Mouse (Mus musculus) myocyte (in vitro differentiated cells): ENCODE measurements around the gene Bmp2k. TPM values are rescaled to one million over a fixed set of nuclear protein-coding genes. Genes with fewer than 3 reads are reported as not detected.
"Not testable (repeated sequence)": the region's sequence is repeated elsewhere in the genome, so short reads cannot be mapped to it uniquely, and the experiment has no call there.

Experiments used
- H3K27me3 ChIP-seq: one replicate; pipeline ENCODE4 v1.6.1; 2011; ENCODE audit not compliant: control insufficient read depth, insufficient read depth, insufficient read length
- H3K36me3 ChIP-seq: one replicate; pipeline ENCODE4 v1.6.1; 2011; ENCODE audit not compliant: control insufficient read depth, insufficient read depth
- H3K4me2 ChIP-seq: one replicate; pipeline ENCODE4 v1.6.1; 2011; ENCODE audit warnings: low read depth, control low read depth
- H3K4me3 ChIP-seq: one replicate; pipeline ENCODE4 v1.5.1; 2011; ENCODE audit warnings: mild to moderate bottlenecking, control low read depth, moderate library complexity
- H3K79me2 ChIP-seq: one replicate; pipeline ENCODE4 v1.6.1; 2011; ENCODE audit not compliant: control insufficient read depth, insufficient read depth
- H3ac ChIP-seq: one replicate; pipeline ENCODE4 v1.6.1; 2011; ENCODE audit not compliant: control insufficient read depth, insufficient read length
- CEBPB ChIP-seq: IDR thresholded peaks from 2 replicates; pipeline ENCODE4 v1.6.1; 2011; ENCODE audit warnings: mild to moderate bottlenecking, moderate library complexity; ENCODE audit not compliant: poor library complexity, insufficient read depth, severe bottlenecking
- E2F4 ChIP-seq: IDR thresholded peaks from one replicate; pipeline ENCODE4 v1.6.1; 2011; ENCODE audit warnings: mild to moderate bottlenecking, control low read depth, moderate library complexity; ENCODE audit not compliant: insufficient read depth
- MAX ChIP-seq: IDR thresholded peaks from one replicate; pipeline ENCODE4 v1.6.1; 2011; ENCODE audit warnings: low read depth, mild to moderate bottlenecking, control low read depth
- MYOD1 ChIP-seq, 3 experiments: IDR thresholded peaks; one replicate each; pipeline ENCODE4 v1.6.1; 2011; ENCODE audit warnings: control low read depth in 2 of 3, low read depth in 2 of 3, mild to moderate bottlenecking in 2 of 3, moderate library complexity in 1 of 3; ENCODE audit not compliant: insufficient read length in 2 of 3, control insufficient read depth in 1 of 3
- MYOG ChIP-seq, 3 experiments: IDR thresholded peaks; one replicate each; pipeline ENCODE4 v1.6.1; 2011; ENCODE audit warnings: control low read depth in 2 of 3, low read depth in 2 of 3, mild to moderate bottlenecking in 2 of 3; ENCODE audit not compliant: insufficient read length in 2 of 3, control insufficient read depth in 1 of 3, insufficient read depth in 1 of 3
- POLR2A ChIP-seq: IDR thresholded peaks from one replicate; pipeline ENCODE4 v1.6.1; 2011; ENCODE audit warnings: low read depth, mild to moderate bottlenecking, control low read depth, moderate library complexity; ENCODE audit not compliant: insufficient read length
- POLR2AphosphoS2 ChIP-seq: IDR thresholded peaks from one replicate; pipeline ENCODE4 v1.6.1; 2011; ENCODE audit warnings: low read depth, control low read depth; ENCODE audit not compliant: insufficient read length
- REST ChIP-seq: IDR thresholded peaks from one replicate; pipeline ENCODE4 v1.6.1; 2011; ENCODE audit warnings: mild to moderate bottlenecking, control low read depth, moderate library complexity; ENCODE audit not compliant: insufficient read depth, insufficient read length
- SRF ChIP-seq: IDR thresholded peaks from one replicate; pipeline ENCODE4 v1.6.1; 2011; ENCODE audit warnings: low read depth; ENCODE audit not compliant: control insufficient read depth, insufficient read length
- TCF12 ChIP-seq: IDR thresholded peaks from one replicate; pipeline ENCODE4 v1.6.1; 2011; ENCODE audit warnings: mild to moderate bottlenecking, control low read depth; ENCODE audit not compliant: poor library complexity, insufficient read depth, severe bottlenecking
- TCF3 ChIP-seq: IDR thresholded peaks from one replicate; pipeline ENCODE4 v1.6.1; 2011; ENCODE audit warnings: low read depth, control low read depth; ENCODE audit not compliant: insufficient read length
- USF1 ChIP-seq: IDR thresholded peaks from one replicate; pipeline ENCODE4 v1.6.1; 2011; ENCODE audit warnings: low read depth, mild to moderate bottlenecking, control low read depth, moderate library complexity
- polyA plus RNA-seq: library from polyadenylated mRNA; unstranded; fragments of >200 nt; fragmentation: generic; extraction: Trizol; gene quantifications from one replicate; pipeline ENCODE4 v1.2.1, GENCODE M21; 2012; ENCODE audit warnings: missing spikeins

Bmp2k gene
- polyA plus RNA-seq, 1 experiment: 5.2 TPM

GRCm38 (mm10) chr5:97024834-97025233, 27.3 kb downstream of the Bmp2k start:
- H3K79me2 ChIP-seq: peaks cover 18% of the 10 kb centered on the region
- no peak overlapping the region for H3ac ChIP-seq
- no peak overlapping the region for H3K4me3 ChIP-seq
- H3K36me3 ChIP-seq: no peaks in the 10 kb centered on the region
- peak overlapping the region; percentile 13 for H3K4me2 ChIP-seq
- no peak for TF ChIP-seq POLR2A
- no peak for TF ChIP-seq CEBPB
- TF ChIP-seq MAX: no peak
- no peak for TF ChIP-seq USF1
- TF ChIP-seq E2F4: no peak
- no peak for TF ChIP-seq MYOD1 (IDR thresholded peaks at IDR 0.05; ENCODE audit: control insufficient read depth in 1 of 3, insufficient read length in 2 of 3, low read depth in 2 of 3)
- no peak for TF ChIP-seq POLR2AphosphoS2
- TF ChIP-seq MYOG (IDR thresholded peaks at IDR 0.05; ENCODE audit: control insufficient read depth in 1 of 3, insufficient read depth in 1 of 3, insufficient read length in 2 of 3, low read depth in 2 of 3): no peak
- TF ChIP-seq SRF: no peak
- no peak for TF ChIP-seq TCF3
- no peak for TF ChIP-seq TCF12
- TF ChIP-seq REST: no peak
- no peaks in the 10 kb centered on the region for H3K27me3 ChIP-seq

- Histone ChIP-seq H3K27me3 (no peaks in the 10 kb centered on the region), H3K36me3 (peaks cover 3% of the 10 kb centered on the region), H3K4me2 (no peak overlapping the region), H3K79me2 (peaks cover 15% of the 10 kb centered on the region), H3K4me3 (no peak overlapping the region), H3ac (no peak overlapping the region)
- TF ChIP-seq MYOG (IDR thresholded peaks at IDR 0.05; ENCODE audit: control insufficient read depth in 1 of 3, insufficient read depth in 1 of 3, insufficient read length in 2 of 3, low read depth in 2 of 3): peak; percentile 19 to 74 (median 24)
- TF ChIP-seq TCF3: no peak
- TF ChIP-seq E2F4: no peak
- no peak for TF ChIP-seq POLR2AphosphoS2
- TF ChIP-seq SRF: no peak
- no peak for TF ChIP-seq USF1
- peak in 1 of 3 experiments; percentile 64 for TF ChIP-seq MYOD1 (IDR thresholded peaks at IDR 0.05; ENCODE audit: control insufficient read depth in 1 of 3, insufficient read length in 2 of 3, low read depth in 2 of 3)
- 0 out of 2 replicates have a peak, but pooled peaks have one; percentile 38 for TF ChIP-seq CEBPB
- no peak for TF ChIP-seq TCF12
- no peak for TF ChIP-seq POLR2A
- no peak for TF ChIP-seq REST
- TF ChIP-seq MAX: no peak
These were observed 28.2 kb downstream of the Bmp2k start for GRCm38 (mm10) chr5:97025650-97026049.

- no peaks in the 10 kb centered on the region for H3K27me3 ChIP-seq
- H3K79me2 ChIP-seq: peaks cover 5% of the 10 kb centered on the region
- peaks cover 3% of the 10 kb centered on the region for H3K36me3 ChIP-seq
- H3K4me3 ChIP-seq: no peak overlapping the region
- no peak overlapping the region for H3K4me2 ChIP-seq
- H3ac ChIP-seq: no peak overlapping the region
- TF ChIP-seq E2F4: no peak
- TF ChIP-seq MYOG (IDR thresholded peaks at IDR 0.05; ENCODE audit: control insufficient read depth in 1 of 3, insufficient read depth in 1 of 3, insufficient read length in 2 of 3, low read depth in 2 of 3): no peak
- no peak for TF ChIP-seq TCF12
- TF ChIP-seq POLR2AphosphoS2: no peak
- TF ChIP-seq CEBPB: no peak
- TF ChIP-seq POLR2A: no peak
- no peak for TF ChIP-seq USF1
- no peak for TF ChIP-seq REST
- TF ChIP-seq MYOD1 (IDR thresholded peaks at IDR 0.05; ENCODE audit: control insufficient read depth in 1 of 3, insufficient read length in 2 of 3, low read depth in 2 of 3): no peak
- TF ChIP-seq TCF3: no peak
- no peak for TF ChIP-seq MAX
These were observed 30.5 kb downstream of the Bmp2k start for GRCm38 (mm10) chr5:97028004-97028403.

GRCm38 (mm10) chr5:97028840-97029239, 31.4 kb downstream of the Bmp2k start:
- H3K36me3 ChIP-seq, H3K27me3 ChIP-seq, H3ac ChIP-seq, H3K4me3 ChIP-seq, H3K79me2 ChIP-seq, H3K4me2 ChIP-seq: not testable (repeated sequence)

- Histone ChIP-seq H3K79me2 (no peaks in the 10 kb centered on the region), H3K36me3 (peaks cover 7% of the 10 kb centered on the region), H3K4me3 (no peak overlapping the region), H3K4me2 (no peak overlapping the region), H3K27me3 (no peaks in the 10 kb centered on the region), H3ac (no peak overlapping the region)
- TF ChIP-seq POLR2A (no peak), USF1 (no peak), E2F4 (no peak), MYOD1 (IDR thresholded peaks at IDR 0.05; ENCODE audit: control insufficient read depth in 1 of 3, insufficient read length in 2 of 3, low read depth in 2 of 3) (no peak), TCF3 (no peak), TCF12 (no peak), MYOG (IDR thresholded peaks at IDR 0.05; ENCODE audit: control insufficient read depth in 1 of 3, insufficient read depth in 1 of 3, insufficient read length in 2 of 3, low read depth in 2 of 3) (no peak), POLR2AphosphoS2 (no peak), REST (no peak), MAX (no peak), CEBPB (no peak), SRF (no peak)
These were observed 34.3 kb downstream of the Bmp2k start for GRCm38 (mm10) chr5:97031771-97032170.
